Mouse (Mus musculus) C2C12 (cell line): ENCODE results near the gene Anks1.

ENCODE experiments used
- CEBPB ChIP-seq: IDR thresholded peaks from one replicate; pipeline ENCODE4 v1.6.1; 2011; ENCODE audit warnings: low read depth, mild to moderate bottlenecking, control low read depth, moderate library complexity
- CTCF ChIP-seq: IDR thresholded peaks from one replicate; pipeline ENCODE4 v1.5.1; 2011; ENCODE audit not compliant: control insufficient read depth, insufficient read depth, insufficient read length
- MAX ChIP-seq: IDR thresholded peaks from one replicate; pipeline ENCODE4 v1.6.1; 2011; ENCODE audit warnings: mild to moderate bottlenecking, control low read depth
- MYOD1 ChIP-seq: IDR thresholded peaks from one replicate; pipeline ENCODE4 v1.6.1; 2011; ENCODE audit warnings: low read depth; ENCODE audit not compliant: control insufficient read depth, insufficient read length
- MYOG ChIP-seq: IDR thresholded peaks from one replicate; pipeline ENCODE4 v1.6.1; 2011; ENCODE audit not compliant: control insufficient read depth, insufficient read length; ENCODE audit errors: extremely low read depth

DNA sequence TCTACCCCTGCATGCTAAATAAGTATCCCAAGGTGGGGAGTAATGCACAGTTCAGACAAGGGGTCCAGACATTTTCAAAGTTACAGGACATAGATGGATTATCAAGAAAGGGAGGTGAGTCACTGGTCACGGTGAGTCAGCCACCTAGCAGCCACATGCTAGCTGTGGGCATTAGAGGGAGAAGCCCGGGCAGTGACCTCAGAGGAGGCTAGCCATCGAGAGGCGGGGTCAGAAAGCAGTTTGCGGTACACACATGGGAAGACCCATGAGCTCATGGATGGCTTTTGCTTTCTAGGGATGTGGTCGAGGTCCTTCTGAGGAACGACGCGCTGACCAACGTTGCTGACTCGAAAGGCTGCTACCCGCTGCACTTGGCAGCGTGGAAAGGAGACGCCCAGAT is 67.2 kb downstream of the Anks1 start:
- TF ChIP-seq CTCF (no peak), MYOD1 (peak; percentile 24), MAX (no peak), CEBPB (no peak), MYOG (no peak)
